Mouse (Mus musculus): Measurements from ENCODE around the gene Vps37c.

Vps37c gene

DNA sequence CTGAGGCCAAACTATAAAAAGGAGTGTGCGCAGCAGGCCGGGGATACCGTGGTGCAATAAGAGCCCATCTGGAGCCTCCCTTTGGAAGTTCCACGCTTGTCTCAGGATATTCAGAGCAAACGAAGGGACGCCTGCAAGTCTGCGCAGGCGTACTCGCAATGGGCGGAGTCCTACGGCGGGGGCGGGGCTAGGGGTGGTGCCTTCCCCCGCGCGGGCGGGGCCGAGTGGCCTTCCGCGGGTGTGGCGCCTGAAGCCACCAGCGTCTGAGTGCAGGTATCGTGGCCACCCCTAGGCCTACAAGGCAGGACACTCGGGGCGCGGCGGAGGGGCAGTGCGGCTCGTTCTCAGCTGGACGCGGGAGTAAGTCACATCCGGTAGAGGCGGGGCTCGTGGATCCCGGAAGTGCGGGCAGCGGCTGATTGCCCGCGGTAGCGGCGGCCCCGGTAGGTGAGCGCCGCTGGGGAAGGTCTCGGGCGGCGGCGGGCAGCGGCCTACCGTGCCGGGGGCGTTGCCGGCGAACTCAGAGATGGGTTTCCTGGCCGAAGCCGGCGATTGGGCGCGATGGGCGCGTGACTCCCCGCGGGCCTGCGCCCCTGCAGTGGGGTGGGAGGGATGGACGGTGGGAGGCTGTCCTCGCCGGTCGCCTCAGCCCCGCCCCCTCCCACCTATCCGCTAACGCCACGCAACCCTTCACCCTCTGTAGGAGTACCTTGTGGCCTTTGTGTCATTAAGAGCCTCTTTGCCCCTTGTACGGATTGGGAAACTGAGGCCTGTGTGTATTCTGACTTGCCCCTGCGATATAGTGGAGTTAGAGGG is at the start of gene Vps37c:
Gene Vps37c (plus strand): TSS at position 199 of the 816 bp plus-strand sequence.
- DNase-seq (ENCODE audit: low spot score in 2 of 2) = peak; percentile 92 to 96

DNA sequence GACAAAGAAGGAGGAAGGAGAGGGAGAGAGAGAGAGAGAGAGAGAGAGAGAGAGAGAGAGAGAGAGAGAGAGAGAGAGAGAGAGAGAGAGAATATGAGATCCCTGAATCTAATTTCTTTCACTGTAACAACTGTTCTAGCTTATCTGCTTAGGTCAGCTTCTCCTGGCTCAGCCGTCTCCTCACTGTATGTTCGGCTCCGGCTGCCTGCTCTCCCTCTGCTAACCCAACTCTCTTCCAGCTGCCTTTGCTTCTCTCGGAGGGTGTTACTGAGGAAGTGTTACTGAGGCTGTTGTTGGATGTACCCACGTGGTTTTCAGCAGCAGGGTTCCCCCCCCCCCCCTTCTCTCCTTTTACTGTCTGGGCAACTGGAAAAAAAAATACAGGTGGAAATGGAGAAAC is 48.5 kb upstream of the Vps37c start:
- DNase-seq (ENCODE audit: low spot score in 2 of 2) = no peak

DNA sequence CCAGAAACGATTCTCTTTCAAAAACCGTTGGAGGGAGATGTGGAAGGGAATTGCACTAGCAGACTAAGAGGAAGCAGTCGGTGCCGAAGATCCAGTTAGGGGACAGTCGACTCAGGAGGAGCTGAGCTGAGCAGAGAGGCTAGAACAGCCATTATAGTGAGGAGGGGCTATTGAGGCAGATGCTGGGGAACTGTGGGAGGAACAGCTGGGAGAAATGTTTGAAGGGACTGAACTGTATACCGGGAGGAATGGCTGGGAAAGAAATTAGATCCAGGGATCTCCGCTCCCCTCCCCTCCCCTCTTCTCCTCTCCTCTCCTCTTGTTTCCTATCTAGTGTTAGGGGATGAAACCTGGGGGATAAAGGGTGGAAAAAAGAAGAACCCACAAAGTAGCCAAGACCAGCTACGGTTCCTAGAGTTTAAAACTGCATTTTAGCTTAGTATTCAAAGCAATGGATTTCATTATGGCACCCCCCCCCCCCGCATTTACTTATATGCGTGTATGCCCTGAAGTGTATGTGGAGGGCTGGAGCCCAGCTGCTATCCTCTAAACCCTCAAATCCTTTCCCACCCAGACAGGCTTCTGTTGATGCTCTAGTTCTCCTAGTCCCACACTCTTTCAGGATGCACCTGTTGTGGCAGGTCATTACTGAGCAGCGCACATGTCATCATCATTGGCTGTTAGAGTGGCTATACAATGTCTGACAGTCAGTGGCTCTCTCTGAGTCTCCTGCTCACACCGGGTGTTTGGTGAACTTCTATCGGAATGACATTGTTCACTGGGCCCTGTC is 47.8 kb upstream of the Vps37c start:
- DNase-seq (ENCODE audit: low spot score in 2 of 2) = no peak

DNA sequence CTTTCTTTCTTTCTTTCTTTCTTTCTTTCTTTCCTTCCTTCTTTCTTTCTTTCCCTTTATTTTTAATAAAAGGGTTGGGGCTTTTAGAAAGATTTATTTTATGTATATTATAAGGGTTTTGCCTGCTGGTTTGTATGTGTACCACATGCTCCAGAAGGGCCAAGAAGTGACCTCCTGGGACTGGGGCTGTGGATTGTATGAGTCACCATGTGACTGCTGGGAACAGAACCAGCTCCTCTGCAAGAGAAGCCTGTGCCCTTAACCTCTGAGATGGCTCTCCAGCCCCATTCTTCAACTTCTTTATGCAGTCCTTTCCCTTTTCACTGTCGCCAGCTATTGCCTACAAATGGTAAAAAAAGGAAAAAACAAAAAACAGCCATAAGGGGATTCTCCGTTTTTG is 42.9 kb upstream of the Vps37c start:
- no peak for DNase-seq (ENCODE audit: low spot score in 2 of 2)

DNA sequence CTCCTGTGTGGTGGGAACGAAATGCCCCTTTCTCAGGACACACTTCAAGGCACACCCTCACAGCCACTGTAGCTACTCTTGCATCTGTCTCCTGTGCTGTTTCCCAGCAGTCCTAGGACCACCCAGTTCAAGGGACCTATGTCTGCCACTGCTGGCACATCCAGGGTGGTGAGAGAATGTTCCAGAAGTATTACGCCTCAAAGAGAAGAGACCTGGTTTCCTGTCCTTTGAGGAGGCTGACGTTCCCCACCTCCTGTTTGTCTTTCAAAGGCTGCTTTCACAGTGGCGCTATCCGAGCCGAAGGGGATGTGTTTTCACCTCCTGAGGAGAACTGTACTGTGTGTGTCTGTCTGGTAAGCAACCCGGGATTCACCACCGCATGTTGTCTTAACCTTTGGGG is 40.4 kb upstream of the Vps37c start:
- DNase-seq (ENCODE audit: low spot score in 2 of 2) = no peak

DNA sequence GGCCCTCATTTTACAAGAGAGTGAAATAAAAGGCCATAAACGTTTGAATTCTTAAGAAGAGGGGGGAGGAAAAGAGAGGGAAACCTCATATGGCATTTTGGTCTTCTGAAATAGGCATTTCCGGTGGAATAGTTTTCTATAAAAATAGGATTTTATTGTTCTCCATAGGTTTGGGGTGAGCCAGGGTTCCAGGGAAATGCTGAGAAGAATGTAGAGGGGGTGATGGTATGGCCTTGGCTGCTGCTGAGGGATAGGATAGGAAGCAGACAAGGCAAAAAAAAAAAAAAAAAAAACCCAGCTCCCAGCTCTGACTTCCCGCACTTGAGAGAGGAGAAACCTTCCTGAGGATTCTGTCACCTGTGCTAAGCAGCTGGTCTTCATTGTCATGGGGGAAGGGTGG is 32.5 kb upstream of the Vps37c start:
- no peak for DNase-seq (ENCODE audit: low spot score in 2 of 2)

DNA sequence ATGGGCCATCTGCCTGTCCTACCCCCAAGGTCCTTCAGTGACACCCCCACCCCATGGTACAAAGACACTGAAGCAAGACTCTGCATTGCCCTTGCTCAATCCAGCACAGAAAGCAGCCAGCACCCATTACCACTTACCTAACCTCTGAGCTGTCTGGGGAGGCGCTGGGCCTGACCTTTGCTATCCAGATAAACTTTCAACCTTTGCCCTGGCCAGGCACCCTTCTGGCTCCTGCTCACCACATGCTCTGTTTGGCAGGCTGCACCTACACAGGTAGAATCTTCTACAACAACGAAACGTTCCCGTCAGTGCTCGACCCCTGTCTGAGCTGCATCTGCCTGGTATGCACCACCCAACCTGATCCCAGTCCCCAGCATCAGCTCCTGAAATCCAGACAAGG is 30.8 kb upstream of the Vps37c start:
- no peak for DNase-seq (ENCODE audit: low spot score in 2 of 2)

DNA sequence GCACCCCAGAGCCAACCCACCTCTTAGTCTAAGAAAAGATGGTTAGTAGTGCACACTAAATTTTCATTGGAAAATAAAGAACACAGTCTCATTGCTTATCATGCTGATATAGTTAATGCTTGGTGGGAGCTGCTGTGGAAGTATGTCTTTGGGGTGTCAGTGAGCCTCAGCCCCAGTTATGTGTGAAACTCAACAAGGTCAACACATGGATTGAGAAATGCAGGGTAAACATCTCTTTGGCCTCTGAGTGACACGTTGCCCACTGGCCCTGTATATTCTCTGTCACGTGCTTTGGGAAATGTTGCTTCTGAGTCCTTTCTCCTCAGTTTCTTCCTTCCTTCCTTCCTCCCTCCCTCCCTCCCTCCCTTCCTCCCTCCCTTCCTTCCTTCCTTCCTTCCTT is 30.1 kb upstream of the Vps37c start:
- DNase-seq (ENCODE audit: low spot score in 2 of 2) = no peak

DNA sequence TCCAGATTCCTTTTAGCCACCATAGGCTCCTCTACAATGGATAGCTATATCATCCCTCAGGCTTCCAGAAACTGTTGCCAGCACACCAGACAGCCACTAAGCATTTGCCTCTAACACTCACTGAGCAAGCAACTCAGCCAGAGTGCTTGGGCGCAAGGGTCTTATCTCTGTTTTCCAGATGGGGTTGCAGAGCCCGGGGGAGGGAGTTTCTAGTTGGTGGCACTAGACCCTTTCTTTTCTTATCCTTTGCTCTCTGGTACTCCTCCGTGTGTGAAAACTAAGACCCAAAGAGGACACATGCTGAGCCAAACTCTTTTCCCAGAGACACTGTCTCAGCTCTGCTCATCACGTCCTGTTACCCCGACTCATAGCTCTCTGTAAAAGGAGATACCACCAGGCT is 27.2 kb upstream of the Vps37c start:
- DNase-seq (ENCODE audit: low spot score in 2 of 2) = no peak

DNA sequence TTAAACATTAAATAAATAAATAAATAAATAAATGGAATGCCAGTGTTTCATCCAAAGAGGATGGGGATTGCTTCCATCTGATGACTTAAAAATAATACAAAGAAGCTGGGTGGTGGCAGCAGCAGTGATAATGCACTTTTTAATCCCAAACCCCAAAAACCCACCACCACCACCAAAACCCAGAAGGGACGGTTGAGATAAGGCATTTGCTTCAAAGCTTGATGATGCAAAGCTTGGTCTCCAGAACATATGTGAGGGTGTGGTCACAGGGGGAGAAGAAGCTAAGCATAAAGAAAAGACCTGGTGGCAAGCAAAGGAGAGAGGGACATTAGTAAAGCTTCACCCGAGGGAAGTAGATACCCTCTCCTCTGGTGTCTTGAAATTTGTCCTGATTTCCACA is 26.6 kb upstream of the Vps37c start:
- no peak for DNase-seq (ENCODE audit: low spot score in 2 of 2)

DNA sequence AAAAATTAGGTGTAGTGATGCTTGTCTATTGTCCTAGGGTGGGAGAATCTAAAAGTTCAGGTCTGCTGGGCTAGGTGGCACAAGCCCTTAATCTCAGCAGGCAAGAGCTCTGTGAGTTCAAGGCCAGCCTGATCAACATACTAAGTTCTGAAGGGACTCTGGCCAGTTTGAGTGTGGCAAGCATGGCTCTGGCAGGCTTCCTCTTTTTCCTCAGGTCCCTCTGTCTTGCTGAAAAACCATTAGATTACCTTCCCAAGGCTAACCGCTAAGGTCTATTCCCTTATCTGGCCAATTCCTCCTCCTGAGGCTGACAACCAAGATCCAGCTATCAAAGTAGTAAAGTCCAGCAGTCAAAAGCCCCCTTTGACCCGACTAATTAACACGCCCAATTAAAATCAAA is 25.9 kb upstream of the Vps37c start:
- DNase-seq (ENCODE audit: low spot score in 2 of 2) = no peak

DNA sequence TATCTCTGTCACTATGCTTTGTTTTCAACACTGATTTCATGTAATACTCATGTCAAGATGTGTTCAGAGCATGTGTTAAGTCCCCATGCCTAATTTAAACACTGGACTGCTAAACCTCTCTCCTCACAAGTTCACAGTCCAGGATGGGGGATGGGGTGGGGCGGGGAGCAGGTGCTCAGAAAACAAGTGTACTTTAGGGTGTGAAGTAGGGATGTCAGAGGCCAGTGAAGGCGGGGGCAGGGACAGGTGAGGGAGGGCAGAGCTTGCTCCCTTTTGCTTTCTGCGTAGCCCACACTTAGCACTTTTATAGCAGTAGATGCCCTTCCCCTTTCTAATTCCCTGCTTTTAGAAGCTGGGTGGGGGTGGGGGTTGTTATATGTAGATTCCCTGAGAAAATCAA is 23.4 kb upstream of the Vps37c start:
- no peak for DNase-seq (ENCODE audit: low spot score in 2 of 2)

DNA sequence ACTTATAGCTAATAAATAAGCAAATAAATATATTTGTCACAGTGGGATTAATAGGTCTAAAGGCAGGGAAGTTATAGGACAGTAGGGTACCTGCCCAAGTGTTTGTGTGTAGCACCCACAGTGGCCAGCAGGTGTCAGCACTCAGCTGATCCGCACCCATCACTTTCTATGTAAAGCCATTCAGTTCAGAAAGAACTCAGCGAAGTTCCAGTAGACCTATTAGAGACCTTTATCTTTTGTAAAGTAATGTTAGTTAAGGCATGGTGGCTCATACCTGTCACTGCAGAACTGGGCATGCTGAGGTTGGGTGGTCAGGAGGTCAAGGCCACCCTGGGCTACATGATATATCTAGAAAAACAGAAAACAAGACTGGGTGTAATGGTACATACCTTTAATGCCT is 23.0 kb upstream of the Vps37c start:
- peak in 1 of 2 experiments; percentile 77 for DNase-seq (ENCODE audit: low spot score in 2 of 2)

DNA sequence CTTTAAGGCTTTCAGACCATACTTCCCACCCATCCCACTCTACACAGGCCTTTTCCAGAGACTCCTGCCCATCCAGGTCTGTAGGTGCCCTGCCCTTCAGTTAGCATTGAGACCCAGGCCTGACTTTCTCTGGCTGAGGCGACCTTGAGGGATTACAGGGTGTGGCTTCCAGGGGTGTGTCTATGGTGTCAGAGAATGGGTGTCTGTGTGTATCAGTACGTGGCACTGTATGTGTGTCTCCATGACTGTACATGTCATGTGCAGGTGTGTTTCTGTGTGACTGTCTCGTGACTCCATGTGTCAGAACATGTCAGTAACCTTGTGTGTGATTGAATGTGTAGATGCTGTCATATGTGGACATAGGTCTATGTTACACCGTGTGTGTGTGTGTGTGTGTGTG is 17.2 kb upstream of the Vps37c start:
- DNase-seq (ENCODE audit: low spot score in 2 of 2) = no peak

DNA sequence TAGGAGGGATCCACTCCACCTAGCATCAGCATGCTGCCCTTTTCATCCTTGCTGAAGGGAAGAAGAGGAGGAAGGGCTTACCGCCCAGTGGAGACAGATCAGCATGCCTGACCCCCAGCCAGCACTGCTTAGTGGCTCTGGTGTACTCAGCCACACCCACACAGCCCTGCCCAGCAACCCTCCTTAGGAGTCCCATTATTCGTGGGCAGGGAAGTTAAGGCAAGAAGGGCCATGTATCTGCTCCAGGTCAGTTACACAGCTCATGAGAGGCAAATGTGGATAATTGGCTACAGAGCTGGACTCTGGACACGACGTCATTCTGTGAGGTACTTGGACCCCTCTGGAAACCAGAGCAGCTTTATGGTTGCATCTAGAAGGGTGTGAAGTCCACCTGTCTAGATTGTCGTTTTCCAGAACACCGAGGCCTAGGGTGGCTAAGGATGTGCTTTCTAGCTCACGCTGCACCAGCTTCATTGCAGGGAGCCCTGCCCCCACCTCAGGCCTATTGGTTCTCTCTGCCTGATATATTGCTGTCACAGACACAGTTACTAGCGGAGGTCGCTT is 16.6 kb upstream of the Vps37c start:
- DNase-seq (ENCODE audit: low spot score in 2 of 2) = no peak

DNA sequence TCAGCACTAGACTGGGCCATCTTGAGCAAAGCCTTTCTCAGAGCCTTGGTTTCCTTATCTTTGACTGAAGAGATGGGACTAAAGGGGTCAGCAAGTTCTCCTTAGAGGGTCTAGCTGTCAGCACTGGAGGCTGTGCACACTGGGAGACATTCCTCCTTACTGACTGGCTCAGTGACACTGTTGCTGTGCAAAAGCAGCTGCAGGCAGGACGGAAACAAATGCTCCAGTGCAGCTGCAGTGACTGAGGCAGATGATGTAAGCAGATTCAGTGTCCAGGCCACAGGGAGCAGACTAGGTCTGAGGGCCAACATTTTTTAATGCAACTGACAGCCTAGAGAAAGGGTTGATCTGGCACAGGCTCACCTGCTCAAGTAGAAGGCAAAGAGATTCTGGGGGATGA is 15.3 kb upstream of the Vps37c start:
- no peak for DNase-seq (ENCODE audit: low spot score in 2 of 2)

DNA sequence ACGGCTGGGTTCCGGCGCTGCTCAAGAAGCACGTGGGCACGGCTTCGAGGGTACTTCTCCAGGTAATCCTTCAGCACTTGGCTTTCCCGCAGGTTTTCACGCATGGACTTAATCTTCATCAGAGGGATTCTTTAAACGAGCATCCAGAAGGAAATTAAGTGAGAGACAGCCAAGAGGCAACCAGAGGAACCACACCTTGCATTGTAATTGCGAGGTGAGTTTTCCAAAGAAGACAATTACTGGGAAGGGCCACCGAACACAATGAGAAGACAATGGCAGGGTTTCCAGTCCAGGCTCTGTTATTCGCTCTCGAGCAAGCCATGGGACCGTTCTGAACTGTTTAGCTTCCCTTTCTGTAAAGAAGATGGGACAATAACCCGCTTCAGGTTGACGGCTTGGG is 11.9 kb upstream of the Vps37c start:
- no peak for DNase-seq (ENCODE audit: low spot score in 2 of 2)

DNA sequence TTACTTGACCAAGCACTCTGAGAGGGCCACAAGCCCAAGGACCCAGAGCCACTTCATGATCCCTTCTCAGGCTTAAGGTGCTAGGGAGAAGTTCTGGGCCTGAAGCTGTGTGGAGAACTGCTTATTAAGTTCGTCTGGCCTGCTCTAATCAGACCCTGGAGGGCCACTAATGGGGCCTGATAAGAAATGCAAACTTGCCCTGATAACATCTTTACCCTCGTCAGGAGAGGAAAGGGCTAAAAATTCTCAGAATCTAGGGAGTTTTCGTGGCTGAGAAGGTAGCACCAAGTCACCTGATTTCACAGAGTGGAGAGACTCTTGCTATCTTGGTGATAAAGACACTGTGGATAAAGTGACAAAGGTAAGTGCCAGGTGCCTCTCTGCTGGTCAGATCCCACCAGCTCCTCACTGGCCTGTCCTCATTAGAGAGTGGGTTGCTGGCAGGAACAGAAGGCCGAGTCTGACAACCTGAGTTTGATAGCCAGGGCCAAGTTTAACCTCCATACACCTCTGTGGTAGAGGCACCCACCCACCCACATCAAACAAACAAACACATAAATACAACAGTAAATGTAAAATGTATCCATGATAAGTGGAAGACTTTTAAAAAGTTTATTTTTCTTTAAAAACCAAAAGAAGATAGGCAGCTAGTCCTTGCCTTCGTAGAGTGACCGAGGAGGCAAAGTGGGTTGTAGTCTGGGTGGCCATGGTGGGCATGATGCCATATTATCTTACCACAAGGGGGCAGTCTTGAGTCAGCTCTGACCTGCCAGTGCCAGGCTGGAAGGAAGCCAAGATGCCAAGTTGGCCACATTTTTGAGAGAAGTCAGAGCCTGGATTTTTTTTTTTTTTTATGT is 10.4 kb upstream of the Vps37c start, which contains the start of gene Pga5:
Gene Pga5 (minus strand): TSS at position 157 of the 857 bp plus-strand sequence.
- peak; percentile 62 to 83 for DNase-seq (ENCODE audit: low spot score in 2 of 2)

DNA sequence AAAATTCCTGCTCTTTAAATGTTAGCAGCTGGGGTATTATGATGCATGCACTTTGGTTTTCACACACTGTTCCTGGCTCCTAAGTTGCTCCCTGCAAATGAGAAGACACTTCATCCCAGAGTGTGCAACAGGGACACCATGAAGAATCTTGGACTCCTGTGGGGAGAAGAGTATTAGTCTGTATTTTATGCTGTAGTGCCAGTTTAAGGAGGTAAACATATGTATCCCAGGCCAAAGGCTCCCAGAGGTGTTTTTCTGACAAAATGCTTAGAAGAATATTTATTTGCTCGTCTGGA is 9.8 kb upstream of the Vps37c start:
- no peak for DNase-seq (ENCODE audit: low spot score in 2 of 2)

DNA sequence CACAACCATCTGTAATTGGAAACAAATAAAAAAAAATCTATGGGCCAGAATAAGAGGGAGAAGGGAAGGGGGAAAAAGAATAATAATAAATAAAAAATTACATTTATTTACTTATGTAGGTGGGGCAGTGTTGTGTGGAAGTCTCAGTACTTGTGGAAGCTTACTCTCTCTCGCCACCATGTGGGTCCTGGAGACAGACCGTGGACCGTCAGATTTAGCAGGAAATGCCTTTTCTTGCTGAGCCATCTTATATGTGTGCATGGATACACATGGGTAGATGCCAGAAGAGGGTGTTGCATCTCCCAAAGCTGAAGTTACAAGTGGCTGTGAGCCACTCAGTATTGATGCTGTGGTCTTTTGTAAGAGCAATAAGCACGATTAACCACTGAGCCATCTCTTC is 7.0 kb upstream of the Vps37c start:
- DNase-seq (ENCODE audit: low spot score in 2 of 2) = no peak

DNA sequence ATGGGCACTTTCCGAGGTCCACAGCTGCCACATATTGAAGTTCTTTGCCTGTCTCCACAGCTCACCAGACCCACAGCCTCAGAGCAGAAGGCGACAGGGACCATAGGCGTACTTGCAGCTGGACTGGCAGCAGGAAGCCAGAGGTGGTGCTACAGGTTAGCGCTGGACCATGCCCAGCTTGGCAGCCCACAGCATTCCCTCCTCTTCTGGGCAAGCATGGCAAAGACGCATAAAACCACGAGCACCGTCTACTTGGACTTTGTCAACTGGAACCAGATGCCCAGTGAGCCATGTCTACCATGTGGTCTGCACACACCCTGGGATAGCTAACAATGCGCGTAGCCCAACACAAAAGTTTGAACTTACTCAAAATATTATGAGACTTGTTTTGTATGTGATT is 3.5 kb upstream of the Vps37c start:
- no peak for DNase-seq (ENCODE audit: low spot score in 2 of 2)

DNA sequence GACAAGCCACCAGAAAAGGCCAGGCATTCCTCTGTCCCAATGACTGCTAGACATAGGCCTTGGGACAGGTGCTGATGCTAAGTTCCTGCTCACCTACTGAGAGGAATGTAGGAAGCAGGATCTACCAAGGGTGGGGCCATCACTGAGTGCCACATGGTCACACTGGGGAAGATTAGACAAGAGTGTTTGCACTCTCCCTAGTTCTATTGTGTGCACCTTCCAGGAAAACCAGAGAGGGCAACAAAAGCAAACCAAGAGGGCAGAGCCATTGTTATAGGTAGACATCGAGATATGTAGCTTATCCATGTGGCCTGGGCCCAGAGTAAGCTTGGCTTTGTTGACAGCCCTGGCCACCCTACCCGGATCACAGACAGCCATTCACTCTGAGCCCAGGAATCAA is 2.8 kb upstream of the Vps37c start:
- no peak for DNase-seq (ENCODE audit: low spot score in 2 of 2)

Measured in urinary bladder, postnatal 4 days (tissue).